Mouse (Mus musculus): ENCODE results near the gene Fbxw11. TPM values are rescaled to one million over a fixed set of nuclear protein-coding genes. Genes with fewer than 3 reads are reported as not detected.

Gene Fbxw11
- 65.1 and 67.3 TPM in 2 replicates for polyA plus RNA-seq (2014; fragmentation: Nextera tagmentation; extraction: Ambion mirVana)

- H3K4me2 ChIP-seq (replicated peaks; ENCODE audit: low read depth, low read length) = peak within 1 kb of the TSS; percentile 84
- peak within 1 kb of the TSS; percentile 83 for H3K9ac ChIP-seq (replicated peaks; ENCODE audit: low read depth, low read length)
- peak; percentile 93 for ATAC-seq (ENCODE audit: insufficient number of reproducible peaks, insufficient read depth, low FRiP score, low read depth)
- WGBS = under 1% methylated on average over 64 of the region's 64 CpGs
- H3K4me1 ChIP-seq (ENCODE audit: control insufficient read depth, insufficient read depth, low read length) = peaks cover 13% of the 10 kb centered on the region; the same call in 1 of the 2 replicates
- H3K36me3 ChIP-seq (ENCODE audit: control insufficient read depth, insufficient read depth, low read length) = no peaks in the 10 kb centered on the region
- peak within 1 kb of the TSS; percentile 98 for H3K27ac ChIP-seq (ENCODE audit: low read length)
- no peaks in the 10 kb centered on the region for H3K27me3 ChIP-seq (ENCODE audit: control insufficient read depth, insufficient read depth, low read length)
- H3K9me3 ChIP-seq (ENCODE audit: control insufficient read depth, low read depth, low read length) = no peaks in the 10 kb centered on the region
- H3K4me3 ChIP-seq (ENCODE audit: low read depth, low read length) = peak within 1 kb of the TSS; percentile 82
Observed at GRCm38 (mm10) chr11:32642249-32642876, at the start of gene Fbxw11. Gene Fbxw11, plus strand, starts transcription at chr11:32642724.

- H3K9me3 ChIP-seq (ENCODE audit: control insufficient read depth, low read depth, low read length) = no peaks in the 10 kb centered on the region
- no peaks in the 10 kb centered on the region for H3K36me3 ChIP-seq (ENCODE audit: control insufficient read depth, insufficient read depth, low read length)
- no peak overlapping the region for H3K4me3 ChIP-seq (ENCODE audit: low read depth, low read length)
- H3K9ac ChIP-seq (replicated peaks; ENCODE audit: low read depth, low read length) = no peak overlapping the region
- H3K27ac ChIP-seq (ENCODE audit: low read length) = no peak overlapping the region
- 81% methylated on average over 7 of the region's 7 CpGs for WGBS
- H3K4me2 ChIP-seq (replicated peaks; ENCODE audit: low read depth, low read length) = no peak overlapping the region
- no peak for ATAC-seq (ENCODE audit: insufficient number of reproducible peaks, insufficient read depth, low FRiP score, low read depth)
- H3K4me1 ChIP-seq (ENCODE audit: control insufficient read depth, insufficient read depth, low read length) = no peaks in the 10 kb centered on the region; the same call in 1 of the 2 replicates
- H3K27me3 ChIP-seq (ENCODE audit: control insufficient read depth, insufficient read depth, low read length) = no peaks in the 10 kb centered on the region
Observed at GRCm38 (mm10) chr11:32593081-32593480, 49.4 kb upstream of the Fbxw11 start.

GRCm38 (mm10) chr11:32594122-32594521, 48.4 kb upstream of the Fbxw11 start:
- Histone ChIP-seq H3K4me3 (ENCODE audit: low read depth, low read length) (no peak overlapping the region), H3K4me2 (replicated peaks; ENCODE audit: low read depth, low read length) (no peak overlapping the region), H3K9ac (replicated peaks; ENCODE audit: low read depth, low read length) (no peak overlapping the region), H3K4me1 (ENCODE audit: control insufficient read depth, insufficient read depth, low read length) (no peaks in the 10 kb centered on the region), H3K27me3 (ENCODE audit: control insufficient read depth, insufficient read depth, low read length) (no peaks in the 10 kb centered on the region), H3K36me3 (ENCODE audit: control insufficient read depth, insufficient read depth, low read length) (no peaks in the 10 kb centered on the region), H3K9me3 (ENCODE audit: control insufficient read depth, low read depth, low read length) (no peaks in the 10 kb centered on the region), H3K27ac (ENCODE audit: low read length) (no peak overlapping the region)
- WGBS = 95% methylated on average over 4 of the region's 4 CpGs
- no peak for ATAC-seq (ENCODE audit: insufficient number of reproducible peaks, insufficient read depth, low FRiP score, low read depth)

- H3K27ac ChIP-seq (ENCODE audit: low read length) = no peak overlapping the region
- peaks cover 19% of the 10 kb centered on the region for H3K4me1 ChIP-seq (ENCODE audit: control insufficient read depth, insufficient read depth, low read length)
- no peaks in the 10 kb centered on the region for H3K36me3 ChIP-seq (ENCODE audit: control insufficient read depth, insufficient read depth, low read length)
- no peak overlapping the region for H3K9ac ChIP-seq (replicated peaks; ENCODE audit: low read depth, low read length)
- H3K9me3 ChIP-seq (ENCODE audit: control insufficient read depth, low read depth, low read length) = no peaks in the 10 kb centered on the region
- no peaks in the 10 kb centered on the region for H3K27me3 ChIP-seq (ENCODE audit: control insufficient read depth, insufficient read depth, low read length)
- no peak for ATAC-seq (ENCODE audit: insufficient number of reproducible peaks, insufficient read depth, low FRiP score, low read depth)
- no peak overlapping the region for H3K4me3 ChIP-seq (ENCODE audit: low read depth, low read length)
- WGBS = 93% methylated on average over 6 of the region's 6 CpGs
- no peak overlapping the region for H3K4me2 ChIP-seq (replicated peaks; ENCODE audit: low read depth, low read length)
Observed at GRCm38 (mm10) chr11:32600371-32600770, 42.2 kb upstream of the Fbxw11 start.

GRCm38 (mm10) chr11:32601528-32602323, 40.8 kb upstream of the Fbxw11 start:
- H3K4me2 ChIP-seq (replicated peaks; ENCODE audit: low read depth, low read length) = no peak overlapping the region
- H3K9ac ChIP-seq (replicated peaks; ENCODE audit: low read depth, low read length) = no peak overlapping the region
- H3K27me3 ChIP-seq (ENCODE audit: control insufficient read depth, insufficient read depth, low read length) = no peaks in the 10 kb centered on the region
- no peaks in the 10 kb centered on the region for H3K9me3 ChIP-seq (ENCODE audit: control insufficient read depth, low read depth, low read length)
- no peak overlapping the region for H3K27ac ChIP-seq (ENCODE audit: low read length)
- peak; percentile 55; the same call in 1 of the 2 replicates for ATAC-seq (ENCODE audit: insufficient number of reproducible peaks, insufficient read depth, low FRiP score, low read depth)
- WGBS = 37% methylated on average over 12 of the region's 12 CpGs
- H3K4me3 ChIP-seq (ENCODE audit: low read depth, low read length) = no peak overlapping the region
- H3K4me1 ChIP-seq (ENCODE audit: control insufficient read depth, insufficient read depth, low read length) = peaks cover 21% of the 10 kb centered on the region
- no peaks in the 10 kb centered on the region for H3K36me3 ChIP-seq (ENCODE audit: control insufficient read depth, insufficient read depth, low read length)

GRCm38 (mm10) chr11:32604663-32605062, 37.9 kb upstream of the Fbxw11 start:
- no peak for ATAC-seq (ENCODE audit: insufficient number of reproducible peaks, insufficient read depth, low FRiP score, low read depth)
- H3K4me2 ChIP-seq (replicated peaks; ENCODE audit: low read depth, low read length) = no peak overlapping the region
- no peaks in the 10 kb centered on the region for H3K9me3 ChIP-seq (ENCODE audit: control insufficient read depth, low read depth, low read length)
- no peaks in the 10 kb centered on the region for H3K36me3 ChIP-seq (ENCODE audit: control insufficient read depth, insufficient read depth, low read length)
- H3K4me3 ChIP-seq (ENCODE audit: low read depth, low read length) = no peak overlapping the region
- H3K4me1 ChIP-seq (ENCODE audit: control insufficient read depth, insufficient read depth, low read length) = peaks cover 21% of the 10 kb centered on the region
- H3K27ac ChIP-seq (ENCODE audit: low read length) = peak overlapping the region; percentile 52
- no peak overlapping the region for H3K9ac ChIP-seq (replicated peaks; ENCODE audit: low read depth, low read length)
- H3K27me3 ChIP-seq (ENCODE audit: control insufficient read depth, insufficient read depth, low read length) = no peaks in the 10 kb centered on the region
- 37% methylated on average over 4 of the region's 4 CpGs for WGBS

GRCm38 (mm10) chr11:32605131-32605860, 37.2 kb upstream of the Fbxw11 start:
- Histone ChIP-seq H3K36me3 (ENCODE audit: control insufficient read depth, insufficient read depth, low read length) (no peaks in the 10 kb centered on the region), H3K9ac (replicated peaks; ENCODE audit: low read depth, low read length) (no peak overlapping the region), H3K9me3 (ENCODE audit: control insufficient read depth, low read depth, low read length) (no peaks in the 10 kb centered on the region), H3K4me3 (ENCODE audit: low read depth, low read length) (no peak overlapping the region), H3K4me2 (replicated peaks; ENCODE audit: low read depth, low read length) (no peak overlapping the region), H3K27me3 (ENCODE audit: control insufficient read depth, insufficient read depth, low read length) (no peaks in the 10 kb centered on the region), H3K4me1 (ENCODE audit: control insufficient read depth, insufficient read depth, low read length) (peaks cover 21% of the 10 kb centered on the region), H3K27ac (ENCODE audit: low read length) (peak overlapping the region; percentile 52)
- ATAC-seq (ENCODE audit: insufficient number of reproducible peaks, insufficient read depth, low FRiP score, low read depth) = peak; percentile 57; the same call in 1 of the 2 replicates
- WGBS = 50% methylated on average over 7 of the region's 7 CpGs

- H3K27ac ChIP-seq (ENCODE audit: low read length) = no peak overlapping the region
- ATAC-seq (ENCODE audit: insufficient number of reproducible peaks, insufficient read depth, low FRiP score, low read depth) = no peak
- WGBS = 85% methylated on average over 3 of the region's 3 CpGs
Observed at GRCm38 (mm10) chr11:32605907-32606306, 36.6 kb upstream of the Fbxw11 start.

More at GRCm38 (mm10) chr11:32605907-32606306, 36.6 kb upstream of the Fbxw11 start:
- Histone ChIP-seq H3K27me3 (ENCODE audit: control insufficient read depth, insufficient read depth, low read length) (no peaks in the 10 kb centered on the region), H3K4me2 (replicated peaks; ENCODE audit: low read depth, low read length) (no peak overlapping the region), H3K4me3 (ENCODE audit: low read depth, low read length) (no peak overlapping the region), H3K4me1 (ENCODE audit: control insufficient read depth, insufficient read depth, low read length) (peaks cover 21% of the 10 kb centered on the region), H3K36me3 (ENCODE audit: control insufficient read depth, insufficient read depth, low read length) (no peaks in the 10 kb centered on the region), H3K9me3 (ENCODE audit: control insufficient read depth, low read depth, low read length) (no peaks in the 10 kb centered on the region), H3K9ac (replicated peaks; ENCODE audit: low read depth, low read length) (no peak overlapping the region)
